In the genomic region with DNA sequence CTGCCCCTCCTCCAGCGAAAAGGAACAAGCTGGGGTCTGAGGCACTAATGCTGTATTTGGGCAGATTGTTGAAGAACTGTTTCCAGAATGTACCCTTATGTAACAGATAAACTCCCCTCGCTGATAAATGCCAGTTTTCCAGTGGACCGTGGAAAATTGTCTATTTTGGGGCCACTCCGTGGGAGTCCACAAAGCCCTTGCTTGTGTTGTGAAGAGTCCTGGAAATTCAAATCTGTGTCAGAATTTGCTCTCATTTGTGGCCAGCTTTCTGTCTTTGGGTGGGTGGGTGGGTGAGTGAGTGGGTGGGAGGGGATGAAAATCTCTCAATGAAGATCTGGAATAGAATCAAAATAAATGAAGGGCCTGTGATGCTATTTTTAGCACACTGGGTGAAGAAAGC, we compare ENCODE assay signal across 16 mouse cellular contexts. TPM values are rescaled to one million over a fixed set of nuclear protein-coding genes. Genes with fewer than 3 reads are reported as not detected.
DNase-seq lines count a peak whose midpoint lies in the region; ATAC-seq and TF ChIP-seq lines count a peak whose summit lies in the region.
"Had no signal": no experiment of that assay in that cellular context is flagged by ENCODE, and none has a peak within 500 bp of the region (broad histone marks: within the 10 kb centered on the region; RNA-seq: fewer than 3 reads in every experiment).

No protein-coding gene starts in this region.

- H3K4me1 ChIP-seq in heart, adult 2 months (ENCODE audit: control insufficient read depth, insufficient read depth, low read length): peaks cover 2% of the 10 kb centered on the region; the same call in 1 of the 2 replicates
- peaks cover 3% of the 10 kb centered on the region; the same call in 1 of the 2 replicates for H3K4me1 ChIP-seq in heart, postnatal 0 days (ENCODE audit: control insufficient read depth, insufficient read depth)
- H3K4me1 ChIP-seq in thymus, adult 2 months (replicated peaks; ENCODE audit: control insufficient read depth, insufficient read depth, low read length): no peaks in the 10 kb centered on the region
- H3K4me1 ChIP-seq: liver, embryonic 12.5 days had no signal

- WGBS in heart, adult 2 months: 34% methylated on average over 4 of the region's 4 CpGs
- 40% methylated on average over 4 of the region's 4 CpGs for WGBS in heart, postnatal 0 days
- WGBS in thymus, adult 2 months: 64% methylated on average over 4 of the region's 4 CpGs

- no peak overlapping the region for H3K9ac ChIP-seq in heart, adult 2 months (ENCODE audit: low read depth, low read length)
- H3K9ac ChIP-seq in heart, postnatal 0 days (replicated peaks; ENCODE audit: low read depth, low read length): no peak overlapping the region
- H3K9ac ChIP-seq: embryonic facial prominence, embryonic 13.5 days; limb, embryonic 12.5 days; liver, embryonic 12.5 days had no signal

- H3K4me3 ChIP-seq in heart, adult 2 months: no peak overlapping the region
- no peak overlapping the region for H3K4me3 ChIP-seq in heart, postnatal 0 days (ENCODE audit: low read depth, low read length)
- H3K4me3 ChIP-seq in thymus, adult 2 months (ENCODE audit: control insufficient read depth, insufficient read depth, low read length): no peak overlapping the region
- H3K4me3 ChIP-seq: embryonic facial prominence, embryonic 13.5 days; limb, embryonic 12.5 days; liver, embryonic 12.5 days had no signal

- TF ChIP-seq EP300 in heart, adult 2 months (IDR thresholded peaks at IDR 0.05; ENCODE audit: insufficient read depth, low read depth, low read length): no peak
- TF ChIP-seq EP300 in heart, postnatal 0 days (IDR thresholded peaks at IDR 0.05; ENCODE audit: low read depth): no peak

- DNase-seq in heart, adult 11 months: peak; percentile 48
- no peak for DNase-seq in heart, adult 2 months
- peak; percentile 23 for DNase-seq in heart, postnatal 0 days (ENCODE audit: low spot score)
- DNase-seq in heart, postnatal 25 days (ENCODE audit: low spot score): no peak
- peak; percentile 16 to 44 for DNase-seq in right cerebral cortex, postnatal 36 days (ENCODE audit: low spot score in 2 of 2)
- DNase-seq in right cerebral cortex, postnatal 25 days: no peak
- DNase-seq in thymus, adult 2 months: no peak
- DNase-seq: adrenal gland, adult 2 months; kidney, adult 11 months; lung, adult 2 months; lung, postnatal 4 days; thymus, postnatal 4 days had no signal

- no peak overlapping the region for H3K4me2 ChIP-seq in heart, postnatal 0 days (ENCODE audit: low read depth, low read length)
- H3K4me2 ChIP-seq: embryonic facial prominence, embryonic 13.5 days; limb, embryonic 12.5 days; liver, embryonic 12.5 days had no signal

- 0 out of 2 replicates have a peak, but pooled peaks cover 1% of the 10 kb centered on the region for H3K9me3 ChIP-seq in heart, postnatal 0 days (replicated peaks; ENCODE audit: control insufficient read depth, low read length)
- H3K9me3 ChIP-seq: embryonic facial prominence, embryonic 13.5 days; liver, embryonic 12.5 days had no signal

- intact Hi-C loops in heart, adult 2 months (cut with DNase I): no loop called here
- intact Hi-C loops in heart, postnatal 25 days (cut with DNase I): no loop called here

- no peaks in the 10 kb centered on the region for H3K27me3 ChIP-seq in heart, adult 2 months (ENCODE audit: control insufficient read depth, insufficient read depth, low read length)
- H3K27me3 ChIP-seq in heart, postnatal 0 days (ENCODE audit: control insufficient read depth, insufficient read depth, low read length): no peaks in the 10 kb centered on the region
- no peaks in the 10 kb centered on the region for H3K27me3 ChIP-seq in thymus, adult 2 months (ENCODE audit: control insufficient read depth, insufficient read depth, low read length)
- H3K27me3 ChIP-seq: embryonic facial prominence, embryonic 13.5 days; limb, embryonic 12.5 days; liver, embryonic 12.5 days had no signal

- TF ChIP-seq CTCF in heart, adult 2 months (IDR thresholded peaks at IDR 0.05): no peak
- no peak for TF ChIP-seq CTCF in heart, postnatal 0 days (IDR thresholded peaks at IDR 0.05; ENCODE audit: low read depth)
- no peak for TF ChIP-seq CTCF in thymus, adult 2 months (IDR thresholded peaks at IDR 0.05; ENCODE audit: borderline replicate concordance, control insufficient read depth, extremely low read depth, insufficient read depth, low read length, poor library complexity)

- no peak for TF ChIP-seq POLR2A in heart, adult 2 months (IDR thresholded peaks at IDR 0.05; ENCODE audit: insufficient read depth, low read depth, low read length)
- TF ChIP-seq POLR2A in thymus, adult 2 months (IDR thresholded peaks at IDR 0.05; ENCODE audit: control insufficient read depth, extremely low read depth, insufficient read depth, low read length, poor library complexity): no peak

- no peak overlapping the region for H3K27ac ChIP-seq in heart, adult 2 months
- H3K27ac ChIP-seq in heart, postnatal 0 days (ENCODE audit: low read depth): peak overlapping the region; percentile 25; the same call in 1 of the 2 replicates
- H3K27ac ChIP-seq in thymus, adult 2 months (ENCODE audit: control insufficient read depth, insufficient read depth, low read length): no peak overlapping the region
- H3K27ac ChIP-seq: embryonic facial prominence, embryonic 13.5 days; limb, embryonic 12.5 days; liver, embryonic 12.5 days had no signal

- no peak for ATAC-seq in heart, postnatal 0 days (ENCODE audit: insufficient read depth, low read depth)
- ATAC-seq: forebrain, embryonic 14.5 days; liver, embryonic 12.5 days had no signal

- H3K36me3 ChIP-seq in heart, adult 2 months (ENCODE audit: control insufficient read depth, insufficient read depth, low read length): no peaks in the 10 kb centered on the region
- H3K36me3 ChIP-seq in heart, postnatal 0 days (replicated peaks; ENCODE audit: control insufficient read depth, insufficient read depth, low read length): no peaks in the 10 kb centered on the region
- H3K36me3 ChIP-seq in thymus, adult 2 months (ENCODE audit: control insufficient read depth, insufficient read depth, low read length): no peaks in the 10 kb centered on the region
- H3K36me3 ChIP-seq: embryonic facial prominence, embryonic 13.5 days; limb, embryonic 12.5 days; liver, embryonic 12.5 days had no signal

- H3K79me2 ChIP-seq in heart, adult 2 months (replicated peaks; ENCODE audit: control insufficient read depth, insufficient read depth, low read length): no peaks in the 10 kb centered on the region

RNA-seq across cellular contexts. Expression of a gene that starts 13.5 kb away (rescaled TPM):
- total RNA-seq in heart, adult 2 months (2021): 100 to 1,000 TPM; 135 to 147 TPM
- 115 and 143 TPM in 2 replicates for polyA plus RNA-seq in heart, adult 2 months (2012; rRNA removed)
- 182 and 257 TPM in 2 replicates for total RNA-seq in heart, postnatal 0 days (2014; rRNA removed; ENCODE audit: low replicate concordance)
- polyA plus RNA-seq in heart, postnatal 0 days (2015; fragmentation: Nextera tagmentation; extraction: Ambion mirVana): 144 and 146 TPM in 2 replicates
- total RNA-seq in heart, postnatal 25 days (2021): 100 to 1,000 TPM; 133 to 155 TPM
- polyA plus RNA-seq in thymus, adult 2 months (2012; rRNA removed): 2.8 and 12.9 TPM in 2 replicates

Comparison
In these comparisons a context has a peak if more than half of its experiments do, and no peak if none do; other contexts are left out.
1. DNase-seq: peak in heart, adult 11 months (single experiment), heart, postnatal 0 days (single experiment) and right cerebral cortex, postnatal 36 days (2 of 2); none in heart, adult 2 months (0 of 2), heart, postnatal 25 days (single experiment), right cerebral cortex, postnatal 25 days (single experiment) and thymus, adult 2 months (single experiment).